Mouse (Mus musculus) myocyte (in vitro differentiated cells): ENCODE results near the gene Tekt2. TPM values are rescaled to one million over a fixed set of nuclear protein-coding genes. Genes with fewer than 3 reads are reported as not detected.

ENCODE experiments used
- H3K27me3 ChIP-seq: one replicate; pipeline ENCODE4 v1.6.1; 2011; ENCODE audit not compliant: control insufficient read depth, insufficient read depth, insufficient read length
- H3K36me3 ChIP-seq: one replicate; pipeline ENCODE4 v1.6.1; 2011; ENCODE audit not compliant: control insufficient read depth, insufficient read depth
- H3K4me2 ChIP-seq: one replicate; pipeline ENCODE4 v1.6.1; 2011; ENCODE audit warnings: low read depth, control low read depth
- H3K4me3 ChIP-seq: one replicate; pipeline ENCODE4 v1.5.1; 2011; ENCODE audit warnings: mild to moderate bottlenecking, control low read depth, moderate library complexity
- H3K79me2 ChIP-seq: one replicate; pipeline ENCODE4 v1.6.1; 2011; ENCODE audit not compliant: control insufficient read depth, insufficient read depth
- H3ac ChIP-seq: one replicate; pipeline ENCODE4 v1.6.1; 2011; ENCODE audit not compliant: control insufficient read depth, insufficient read length
- CEBPB ChIP-seq: IDR thresholded peaks from 2 replicates; pipeline ENCODE4 v1.6.1; 2011; ENCODE audit warnings: mild to moderate bottlenecking, moderate library complexity; ENCODE audit not compliant: poor library complexity, insufficient read depth, severe bottlenecking
- E2F4 ChIP-seq: IDR thresholded peaks from one replicate; pipeline ENCODE4 v1.6.1; 2011; ENCODE audit warnings: mild to moderate bottlenecking, control low read depth, moderate library complexity; ENCODE audit not compliant: insufficient read depth
- MAX ChIP-seq: IDR thresholded peaks from one replicate; pipeline ENCODE4 v1.6.1; 2011; ENCODE audit warnings: low read depth, mild to moderate bottlenecking, control low read depth
- MYOD1 ChIP-seq, 3 experiments: IDR thresholded peaks; one replicate each; pipeline ENCODE4 v1.6.1; 2011; ENCODE audit warnings: control low read depth in 2 of 3, low read depth in 2 of 3, mild to moderate bottlenecking in 2 of 3, moderate library complexity in 1 of 3; ENCODE audit not compliant: insufficient read length in 2 of 3, control insufficient read depth in 1 of 3
- MYOG ChIP-seq, 3 experiments: IDR thresholded peaks; one replicate each; pipeline ENCODE4 v1.6.1; 2011; ENCODE audit warnings: control low read depth in 2 of 3, low read depth in 2 of 3, mild to moderate bottlenecking in 2 of 3; ENCODE audit not compliant: insufficient read length in 2 of 3, control insufficient read depth in 1 of 3, insufficient read depth in 1 of 3
- POLR2A ChIP-seq: IDR thresholded peaks from one replicate; pipeline ENCODE4 v1.6.1; 2011; ENCODE audit warnings: low read depth, mild to moderate bottlenecking, control low read depth, moderate library complexity; ENCODE audit not compliant: insufficient read length
- POLR2AphosphoS2 ChIP-seq: IDR thresholded peaks from one replicate; pipeline ENCODE4 v1.6.1; 2011; ENCODE audit warnings: low read depth, control low read depth; ENCODE audit not compliant: insufficient read length
- REST ChIP-seq: IDR thresholded peaks from one replicate; pipeline ENCODE4 v1.6.1; 2011; ENCODE audit warnings: mild to moderate bottlenecking, control low read depth, moderate library complexity; ENCODE audit not compliant: insufficient read depth, insufficient read length
- SRF ChIP-seq: IDR thresholded peaks from one replicate; pipeline ENCODE4 v1.6.1; 2011; ENCODE audit warnings: low read depth; ENCODE audit not compliant: control insufficient read depth, insufficient read length
- TCF12 ChIP-seq: IDR thresholded peaks from one replicate; pipeline ENCODE4 v1.6.1; 2011; ENCODE audit warnings: mild to moderate bottlenecking, control low read depth; ENCODE audit not compliant: poor library complexity, insufficient read depth, severe bottlenecking
- TCF3 ChIP-seq: IDR thresholded peaks from one replicate; pipeline ENCODE4 v1.6.1; 2011; ENCODE audit warnings: low read depth, control low read depth; ENCODE audit not compliant: insufficient read length
- USF1 ChIP-seq: IDR thresholded peaks from one replicate; pipeline ENCODE4 v1.6.1; 2011; ENCODE audit warnings: low read depth, mild to moderate bottlenecking, control low read depth, moderate library complexity
- polyA plus RNA-seq: library from polyadenylated mRNA; unstranded; fragments of >200 nt; fragmentation: generic; extraction: Trizol; gene quantifications from one replicate; pipeline ENCODE4 v1.2.1, GENCODE M21; 2012; ENCODE audit warnings: missing spikeins

Tekt2 gene
- polyA plus RNA-seq, 1 experiment = 0.49 TPM

DNA sequence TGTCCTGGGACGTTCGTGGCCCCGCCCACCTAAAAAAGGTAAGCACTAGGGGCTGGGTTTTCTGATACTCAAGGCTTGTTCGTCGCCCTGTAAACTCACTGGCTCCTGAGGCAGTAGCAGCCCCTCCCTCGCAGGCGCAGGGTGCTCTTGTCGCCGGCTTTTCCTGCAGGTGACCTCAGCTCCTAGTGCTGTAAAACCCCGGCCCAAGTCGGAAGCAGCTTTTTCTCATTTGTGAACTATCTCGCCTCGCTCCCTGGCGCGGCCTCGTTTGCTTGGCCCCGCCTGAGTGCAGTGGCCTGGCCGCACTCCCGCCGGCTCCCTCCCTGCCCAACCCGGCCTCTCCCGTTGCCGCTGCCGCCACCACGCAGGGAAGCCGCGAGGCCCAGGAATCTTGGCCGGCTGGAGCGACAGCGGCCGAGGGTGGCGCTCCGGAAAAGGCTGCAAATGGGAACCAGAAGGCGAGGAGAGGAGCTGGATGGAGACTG is 28.8 kb downstream of the Tekt2 start:
- no peaks in the 10 kb centered on the region for H3K27me3 ChIP-seq
- no peaks in the 10 kb centered on the region for H3K36me3 ChIP-seq
- TF ChIP-seq USF1 (no peak), TCF12 (no peak), MYOD1 (IDR thresholded peaks at IDR 0.05; ENCODE audit: control insufficient read depth in 1 of 3, insufficient read length in 2 of 3, low read depth in 2 of 3) (no peak)
- no peak overlapping the region for H3K4me2 ChIP-seq
- H3K79me2 ChIP-seq = no peaks in the 10 kb centered on the region
- H3ac ChIP-seq = no peak overlapping the region
- no peak overlapping the region for H3K4me3 ChIP-seq

DNA sequence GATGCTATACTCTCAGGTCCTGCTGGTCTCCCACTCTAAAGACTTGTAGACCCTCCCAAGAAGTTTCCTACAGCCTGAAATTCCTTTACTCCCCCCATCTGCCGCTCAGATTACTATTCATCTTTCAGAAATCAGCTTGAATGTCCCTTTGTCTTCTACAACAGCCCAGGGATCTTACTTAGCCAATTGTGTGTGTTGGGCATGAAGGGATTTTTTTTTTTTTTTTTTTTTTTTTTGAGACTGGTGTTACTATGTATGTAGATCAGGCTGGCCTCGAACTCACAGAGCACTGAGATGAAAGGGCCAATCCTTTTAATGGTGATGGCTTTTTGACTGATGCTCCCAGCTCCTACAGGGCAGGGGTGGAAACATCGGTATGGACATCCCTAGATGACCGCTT is 29.6 kb downstream of the Tekt2 start:
- Histone ChIP-seq H3K4me3 (no peak overlapping the region), H3K27me3 (no peaks in the 10 kb centered on the region), H3K36me3 (no peaks in the 10 kb centered on the region), H3ac (no peak overlapping the region), H3K4me2 (no peak overlapping the region), H3K79me2 (no peaks in the 10 kb centered on the region)
- TF ChIP-seq MYOD1 (IDR thresholded peaks at IDR 0.05; ENCODE audit: control insufficient read depth in 1 of 3, insufficient read length in 2 of 3, low read depth in 2 of 3) (no peak), POLR2AphosphoS2 (no peak), USF1 (no peak), POLR2A (no peak), TCF3 (no peak), MYOG (IDR thresholded peaks at IDR 0.05; ENCODE audit: control insufficient read depth in 1 of 3, insufficient read depth in 1 of 3, insufficient read length in 2 of 3, low read depth in 2 of 3) (no peak), TCF12 (no peak), MAX (no peak), REST (no peak), SRF (no peak), E2F4 (no peak)

DNA sequence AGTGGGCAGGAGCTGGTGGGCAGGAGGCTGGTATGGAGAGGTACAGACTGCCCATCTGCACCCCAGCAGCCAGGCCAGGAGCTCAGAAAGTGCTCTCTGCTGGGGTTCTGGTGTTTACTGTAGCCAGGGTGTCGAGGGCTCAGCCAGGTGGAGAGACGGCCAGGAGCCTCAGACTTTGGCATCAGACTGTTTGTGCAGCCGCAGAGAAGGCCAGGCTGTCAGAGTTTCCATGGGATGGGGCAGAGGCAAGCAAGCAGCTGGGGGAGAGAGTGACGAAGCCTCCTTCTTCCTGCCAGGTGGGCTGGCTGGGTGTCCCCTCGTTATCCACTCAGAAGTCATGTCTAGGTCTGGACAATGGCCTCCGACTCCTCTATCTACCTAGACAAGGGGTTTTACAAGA is 30.3 kb downstream of the Tekt2 start:
- no peaks in the 10 kb centered on the region for H3K79me2 ChIP-seq
- H3K27me3 ChIP-seq = no peaks in the 10 kb centered on the region
- TF ChIP-seq TCF12 (no peak), POLR2A (no peak), POLR2AphosphoS2 (no peak), MYOD1 (IDR thresholded peaks at IDR 0.05; ENCODE audit: control insufficient read depth in 1 of 3, insufficient read length in 2 of 3, low read depth in 2 of 3) (no peak), REST (no peak), TCF3 (no peak), E2F4 (no peak), MYOG (IDR thresholded peaks at IDR 0.05; ENCODE audit: control insufficient read depth in 1 of 3, insufficient read depth in 1 of 3, insufficient read length in 2 of 3, low read depth in 2 of 3) (no peak), MAX (no peak), CEBPB (no peak)
- H3K4me3 ChIP-seq = no peak overlapping the region
- H3K36me3 ChIP-seq = no peaks in the 10 kb centered on the region
- H3ac ChIP-seq = no peak overlapping the region
- no peak overlapping the region for H3K4me2 ChIP-seq

DNA sequence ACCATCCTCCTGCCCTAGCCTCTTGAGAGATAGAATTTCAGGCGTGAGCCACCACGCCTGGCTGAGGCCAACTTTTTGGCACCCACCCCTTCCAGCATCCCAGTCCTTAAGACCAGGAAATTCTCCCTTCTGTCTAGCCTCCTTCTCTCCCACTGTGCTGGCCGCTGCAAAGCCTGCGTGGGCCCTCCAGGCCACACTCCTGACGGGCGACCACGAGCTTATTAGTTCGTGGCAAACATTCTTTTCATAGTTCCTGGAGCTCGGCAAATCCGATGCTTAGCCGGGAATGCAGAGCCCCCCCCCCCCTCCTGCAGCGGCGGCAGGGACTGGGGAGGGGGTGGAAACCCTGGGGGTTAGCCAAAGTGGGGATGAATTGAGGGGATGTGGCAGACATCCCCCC is 34.3 kb downstream of the Tekt2 start:
- Histone ChIP-seq H3K4me2 (peak overlapping the region; percentile 24), H3K36me3 (no peaks in the 10 kb centered on the region), H3K27me3 (peaks cover 18% of the 10 kb centered on the region), H3K4me3 (no peak overlapping the region), H3K79me2 (no peaks in the 10 kb centered on the region), H3ac (no peak overlapping the region)
- TF ChIP-seq MYOG (IDR thresholded peaks at IDR 0.05; ENCODE audit: control insufficient read depth in 1 of 3, insufficient read depth in 1 of 3, insufficient read length in 2 of 3, low read depth in 2 of 3) (no peak), TCF12 (no peak), POLR2AphosphoS2 (no peak), E2F4 (no peak), USF1 (no peak), POLR2A (no peak), REST (no peak), MAX (no peak), CEBPB (no peak), TCF3 (no peak), SRF (no peak), MYOD1 (IDR thresholded peaks at IDR 0.05; ENCODE audit: control insufficient read depth in 1 of 3, insufficient read length in 2 of 3, low read depth in 2 of 3) (no peak)

DNA sequence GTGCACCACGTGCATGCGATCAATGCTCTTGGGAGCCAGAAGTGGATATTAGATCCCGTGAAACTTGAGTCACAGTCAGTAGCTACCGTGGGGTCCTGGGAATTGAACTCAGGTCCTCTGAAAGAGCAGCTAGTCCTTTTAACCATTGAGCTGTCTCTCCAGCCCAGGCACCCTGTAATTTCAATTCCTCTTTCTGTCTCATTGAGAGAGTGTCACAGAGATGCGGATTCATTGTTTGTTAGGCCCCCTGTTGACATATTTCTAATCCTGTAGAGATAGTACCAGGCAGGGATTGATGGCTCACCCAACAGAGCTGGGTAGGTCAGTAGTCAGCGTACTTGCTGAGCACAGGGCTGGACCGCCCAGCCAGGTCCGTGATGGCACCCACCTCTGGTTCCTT is 35.2 kb downstream of the Tekt2 start:
- no peak overlapping the region for H3K4me2 ChIP-seq
- H3K36me3 ChIP-seq = no peaks in the 10 kb centered on the region
- peaks cover 25% of the 10 kb centered on the region for H3K27me3 ChIP-seq
- H3K79me2 ChIP-seq = no peaks in the 10 kb centered on the region
- no peak for TF ChIP-seq MYOD1 (IDR thresholded peaks at IDR 0.05; ENCODE audit: control insufficient read depth in 1 of 3, insufficient read length in 2 of 3, low read depth in 2 of 3)
- TF ChIP-seq REST = no peak
- TF ChIP-seq MAX = no peak
- no peak for TF ChIP-seq POLR2A
- no peak for TF ChIP-seq MYOG (IDR thresholded peaks at IDR 0.05; ENCODE audit: control insufficient read depth in 1 of 3, insufficient read depth in 1 of 3, insufficient read length in 2 of 3, low read depth in 2 of 3)
- no peak for TF ChIP-seq TCF12
- TF ChIP-seq E2F4 = no peak
- no peak for TF ChIP-seq POLR2AphosphoS2
- no peak for TF ChIP-seq CEBPB
- TF ChIP-seq SRF = no peak
- TF ChIP-seq TCF3 = no peak
- H3ac ChIP-seq = no peak overlapping the region
- H3K4me3 ChIP-seq = no peak overlapping the region
